Mouse (Mus musculus): ENCODE results near the gene Gm12789.
"Not testable (repeated sequence)": the region's sequence is repeated elsewhere in the genome, so short reads cannot be mapped to it uniquely, and the experiment has no call there.

Gene Gm12789

DNA sequence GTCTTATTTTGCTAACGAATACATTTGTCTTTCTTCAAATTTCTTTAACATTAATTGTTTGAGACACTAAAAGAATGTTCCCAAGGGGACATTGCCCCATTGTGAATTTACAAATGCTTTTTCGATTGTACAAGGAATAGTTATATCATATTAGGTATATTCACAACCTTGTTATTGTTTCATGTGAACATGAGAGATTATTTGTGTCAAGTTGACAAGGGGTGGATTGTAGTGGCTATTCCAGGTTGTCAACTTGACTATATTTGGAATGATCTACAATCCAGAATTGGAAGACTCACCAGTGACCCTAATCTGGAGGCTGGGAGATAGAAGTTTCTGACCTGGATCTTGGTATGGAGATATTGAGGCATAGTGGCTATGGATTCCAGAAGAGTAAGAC is at the start of gene Gm12789:
Gm12789 (plus strand) TSS at position 301 of the 400 bp plus-strand sequence.
- DNase-seq (ENCODE audit: extremely low read depth, low read depth), result not testable (repeated sequence)

DNA sequence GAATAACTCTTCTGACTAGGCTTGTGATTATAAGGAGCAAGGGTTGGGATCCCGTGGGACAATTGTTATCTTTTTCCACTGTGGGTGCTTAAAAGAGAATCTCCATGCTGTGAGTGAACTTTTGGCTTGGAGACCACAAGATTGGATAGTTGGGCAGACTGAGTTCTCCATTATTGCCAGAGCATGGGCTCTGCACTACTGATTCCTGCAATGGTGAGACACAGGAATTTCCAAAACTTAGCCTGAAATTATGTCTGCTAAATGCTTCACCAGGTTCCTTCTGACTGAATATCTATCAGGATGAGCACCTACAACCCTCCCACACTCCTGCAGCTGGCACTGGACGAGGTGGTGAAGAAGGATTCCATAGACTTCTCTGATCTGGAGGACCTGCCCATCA is 46.3 kb upstream of the Gm12789 start, which contains the start of gene Gm12794:
Gm12794 (plus strand) TSS at position 301 of the 400 bp plus-strand sequence.
- not testable (repeated sequence) for DNase-seq (ENCODE audit: extremely low read depth, low read depth)

DNA sequence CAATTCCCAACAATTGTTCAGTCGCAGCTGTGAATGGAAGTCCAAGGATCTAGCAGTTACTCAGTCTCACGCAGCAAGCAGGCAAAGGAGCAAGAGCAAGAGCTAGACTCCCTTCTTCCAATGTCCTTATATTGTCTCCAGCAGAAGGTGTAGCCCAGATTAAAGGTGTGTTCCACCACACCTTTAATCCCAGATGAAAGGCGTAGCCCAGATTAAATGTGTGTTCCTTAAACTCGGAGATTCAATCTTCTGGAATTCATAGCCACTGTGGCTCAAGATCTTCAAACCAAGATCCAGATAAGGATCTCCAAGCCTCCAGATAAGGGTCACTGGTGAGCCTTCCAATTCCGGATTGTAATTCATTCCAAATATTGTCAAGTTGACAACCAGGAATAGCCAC is 5.5 kb upstream of the Gm12789 start, which contains the start of gene Gm12790:
Gm12790 (minus strand) TSS at position 101 of the 400 bp plus-strand sequence.
- DNase-seq (ENCODE audit: extremely low read depth, low read depth), result not testable (repeated sequence)

DNA sequence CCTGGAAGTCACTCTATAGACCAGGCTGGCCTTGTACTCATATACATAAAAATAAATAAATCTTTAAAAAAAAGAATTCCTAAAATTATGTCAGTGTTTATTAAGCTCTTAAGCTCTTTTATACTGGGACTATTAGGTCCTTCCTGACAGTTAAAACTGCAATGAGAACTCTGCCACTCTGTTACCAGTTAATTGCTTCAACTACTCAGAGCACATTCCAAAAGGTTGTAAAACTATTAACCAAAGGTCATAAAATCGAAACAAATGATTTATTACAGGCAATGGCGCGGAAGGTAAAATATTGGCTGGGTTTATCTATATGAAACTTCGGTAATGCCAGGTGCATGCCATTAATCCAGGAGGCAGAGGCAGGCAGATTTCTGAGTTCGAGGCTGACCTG is 748 bp upstream of the Gm12789 start:
- no peak for DNase-seq (ENCODE audit: extremely low read depth, low read depth)

DNA sequence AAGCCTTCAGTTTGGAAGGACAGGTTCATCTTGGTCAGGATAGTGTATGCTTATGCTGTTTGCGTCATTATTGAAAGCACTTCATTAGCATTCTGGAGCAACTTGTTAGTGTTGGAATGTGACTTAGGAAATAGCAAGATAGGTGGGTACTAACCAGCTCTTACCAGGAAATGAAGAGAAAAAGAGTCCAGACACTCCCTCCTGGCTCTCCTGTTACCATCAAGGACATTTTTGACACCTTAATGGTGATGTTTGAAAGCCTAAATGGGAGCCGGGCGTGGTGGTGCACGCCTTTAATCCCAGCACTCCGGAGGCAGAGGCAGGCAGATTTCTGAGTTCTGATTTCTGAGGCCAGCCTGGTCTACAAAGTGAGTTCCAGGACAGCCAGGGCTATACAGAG is 11.0 kb downstream of the Gm12789 start:
- no peak for DNase-seq (ENCODE audit: extremely low read depth, low read depth)

DNA sequence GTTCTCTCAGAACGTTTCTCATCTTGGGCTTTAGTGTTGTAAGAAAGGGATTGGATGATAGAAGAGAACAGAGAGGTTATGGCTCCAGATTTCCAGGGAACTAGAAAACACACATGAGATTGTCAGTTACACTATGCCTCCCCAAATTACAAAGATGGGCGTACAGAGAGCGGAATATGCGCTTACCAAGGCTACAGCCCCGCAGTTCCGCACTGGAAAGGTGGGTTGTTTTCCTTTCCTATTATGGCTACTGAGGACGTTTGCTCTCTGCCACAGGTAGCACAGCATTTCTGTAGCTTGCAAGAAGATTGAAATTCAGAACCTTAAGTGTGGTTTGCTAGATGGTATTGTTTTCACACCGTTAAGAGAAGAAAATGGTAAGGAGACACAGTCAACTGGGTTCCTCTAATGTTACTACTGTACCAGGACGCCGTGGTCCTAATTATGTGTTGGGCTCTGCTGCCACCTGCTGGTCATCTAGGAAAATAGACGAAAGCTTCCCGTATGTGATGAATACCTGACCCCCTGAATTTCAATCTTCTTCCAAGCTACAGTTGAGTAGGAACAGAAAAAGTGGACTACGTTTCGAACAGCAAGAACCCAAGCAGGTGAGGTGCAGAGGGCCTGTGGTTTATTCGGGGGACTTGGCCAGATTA is 12.0 kb downstream of the Gm12789 start:
- DNase-seq (ENCODE audit: extremely low read depth, low read depth), result peak; percentile 30

DNA sequence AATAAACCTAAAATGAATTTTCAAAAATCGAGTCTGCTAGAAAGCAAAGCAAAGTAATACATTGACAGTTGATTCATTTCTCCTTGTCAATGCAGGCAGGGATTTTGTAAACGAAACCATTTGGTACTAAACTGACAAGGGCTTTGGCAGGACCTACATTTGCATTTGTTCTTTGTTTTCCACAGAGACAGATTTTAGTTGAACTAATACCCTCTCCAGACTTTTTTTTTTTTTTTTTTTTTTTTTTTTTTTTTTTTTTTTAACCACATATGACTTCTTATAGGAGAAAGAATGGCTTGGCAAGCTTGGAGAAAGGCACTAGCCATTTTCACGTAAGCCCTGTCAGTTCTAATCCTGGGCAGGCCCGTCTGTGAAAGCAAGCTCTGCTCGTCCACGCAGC is 40.2 kb downstream of the Gm12789 start:
- no peak for DNase-seq (ENCODE audit: extremely low read depth, low read depth)

Measured in MEL-GATA-1-ER (cell line).